Mouse (Mus musculus) cerebellum, adult 11-12 months (tissue): ENCODE results near the gene Uqcrc1.

Source experiments
- DNase-seq: peaks from one replicate; pipeline ENCODE4 v3.0.0; 2022

Uqcrc1 gene

GRCm38 (mm10) chr9:108987704-108988350, 51.4 kb downstream of the Uqcrc1 start:
- no peak for DNase-seq

- DNase-seq, result no peak
These were observed 53.5 kb downstream of the Uqcrc1 start for GRCm38 (mm10) chr9:108989802-108990461.

- DNase-seq, result peak; percentile 60
These were observed 54.0 kb downstream of the Uqcrc1 start for GRCm38 (mm10) chr9:108990462-108990820.

- peak; percentile 97 for DNase-seq
These were observed 55.1 kb downstream of the Uqcrc1 start, which contains the start of gene Pfkfb4 for GRCm38 (mm10) chr9:108991428-108992084. Gene Pfkfb4 (plus strand): TSS chr9:108991778.

GRCm38 (mm10) chr9:108992085-108992469, 55.6 kb downstream of the Uqcrc1 start:
- DNase-seq, result no peak

- DNase-seq, result peak; percentile 48
These were observed 56.4 kb downstream of the Uqcrc1 start for GRCm38 (mm10) chr9:108992620-108993361.

- DNase-seq, result no peak
These were observed 60.0 kb downstream of the Uqcrc1 start for GRCm38 (mm10) chr9:108996411-108996810.

GRCm38 (mm10) chr9:108998287-108999166, 62.1 kb downstream of the Uqcrc1 start:
- no peak for DNase-seq

GRCm38 (mm10) chr9:108999167-108999526, 62.7 kb downstream of the Uqcrc1 start:
- no peak for DNase-seq
